Mouse (Mus musculus) left cerebral cortex, postnatal 36 days (tissue): Measurements from ENCODE around the gene Six1. TPM values are rescaled to one million over a fixed set of nuclear protein-coding genes. Genes with fewer than 3 reads are reported as not detected.
A peak's percentile ranks its signal among the peaks of the same experiment; 100 is the strongest.
"Not testable (repeated sequence)": the region's sequence is repeated elsewhere in the genome, so short reads cannot be mapped to it uniquely, and the experiment has no call there.

Source experiments
- DNase-seq, 2 experiments: peaks; one replicate each; pipeline ENCODE4 v3.0.0; 2021 to 2022; ENCODE audit warnings: low spot score in 2 of 2, mixed read lengths in 1 of 2
- intact Hi-C: fragments of 180-260 bp; cut with DNase I; formaldehyde crosslinking; loops from one replicate; pipeline ENCODE4 v1.15.1; 2025
- total RNA-seq, 2 experiments: library from RNA; stranded (reverse); gene quantifications; 2 replicates each; pipeline ENCODE4 v1.2.3; 2021

Six1 gene
- total RNA-seq, 2 experiments from 2014 or later = 0.35 to 0.86 TPM

DNA sequence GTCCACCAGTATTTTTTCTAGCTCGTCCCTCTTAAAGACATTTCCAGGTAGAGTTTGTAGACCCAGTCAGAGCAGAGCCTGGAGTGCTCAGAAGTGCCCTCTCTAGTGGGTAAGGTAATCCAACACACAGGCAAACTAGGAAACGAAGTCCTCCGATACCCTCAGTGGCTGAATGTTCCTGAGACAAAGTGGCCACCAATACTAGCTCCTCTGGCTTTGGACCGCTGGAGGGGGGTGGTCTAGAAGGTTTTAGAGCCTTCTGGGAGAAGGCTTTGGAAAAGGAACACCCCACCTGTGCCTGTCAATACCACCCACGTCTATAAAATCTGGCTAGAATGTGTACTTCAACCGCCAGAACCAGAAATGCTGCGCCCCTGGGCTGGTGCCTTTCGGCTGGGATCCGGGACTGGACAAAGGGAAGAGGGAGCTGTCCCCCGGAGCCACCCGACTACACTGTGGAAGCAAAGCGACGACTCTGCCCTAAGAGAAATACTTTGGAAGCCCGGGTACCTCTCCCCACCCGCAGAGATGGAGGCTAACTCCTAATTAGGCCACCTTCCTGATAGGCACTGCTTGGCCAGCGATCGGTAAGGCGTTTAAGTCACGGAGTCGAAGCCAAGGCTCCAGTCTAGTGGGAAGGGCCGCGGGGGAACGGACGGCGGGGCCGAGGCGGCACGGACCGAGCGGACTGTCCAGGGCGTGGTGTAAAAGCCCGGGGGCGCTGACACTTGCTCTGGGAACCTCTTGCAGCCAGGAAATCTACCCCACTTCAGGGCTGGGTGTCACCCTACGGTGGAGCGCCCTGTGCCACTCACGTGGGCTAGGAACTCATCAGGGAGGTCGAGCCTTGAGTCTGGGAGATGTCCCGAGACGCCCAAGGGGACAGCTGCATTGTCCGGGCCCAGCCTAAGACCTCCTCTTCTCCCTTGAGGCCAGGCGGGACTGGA is 14.4 kb downstream of the Six1 start:
- intact Hi-C loops = loop anchor here (5.0 kb wide), 1 partner anchor 187 kb away; no protein-coding TSS in a partner anchor
- no peak for DNase-seq

DNA sequence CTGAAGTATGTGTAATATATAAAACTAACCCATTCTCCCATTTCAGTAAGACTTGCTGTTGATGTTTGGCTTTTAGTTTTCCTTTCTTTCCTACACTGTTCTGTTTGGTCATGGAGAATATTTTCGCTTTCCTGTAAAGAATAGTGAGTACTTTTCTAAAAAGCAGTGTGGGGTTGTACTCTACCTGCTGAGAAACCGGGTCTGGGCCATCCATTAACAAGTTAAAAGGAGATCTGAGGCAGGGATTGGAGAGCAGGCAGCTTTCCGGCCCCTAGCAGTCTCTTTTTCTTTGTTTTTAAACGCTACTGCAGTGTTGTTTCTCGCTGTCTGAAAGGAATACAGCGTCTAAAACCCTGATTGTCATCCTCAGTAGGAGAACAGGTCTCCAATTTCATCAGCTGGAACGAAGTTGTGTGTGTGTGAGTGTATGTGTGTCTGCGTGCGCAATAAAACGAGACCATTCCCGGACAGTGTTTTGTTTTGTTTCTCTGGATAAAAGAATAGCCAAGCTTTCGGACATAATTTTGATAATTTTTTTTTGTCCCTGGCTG is 15.2 kb downstream of the Six1 start:
- DNase-seq = peak in 1 of 2 experiments; percentile 23
- intact Hi-C loops = loop anchor here (5.0 kb wide), 1 partner anchor 186 kb away; no protein-coding TSS in a partner anchor

DNA sequence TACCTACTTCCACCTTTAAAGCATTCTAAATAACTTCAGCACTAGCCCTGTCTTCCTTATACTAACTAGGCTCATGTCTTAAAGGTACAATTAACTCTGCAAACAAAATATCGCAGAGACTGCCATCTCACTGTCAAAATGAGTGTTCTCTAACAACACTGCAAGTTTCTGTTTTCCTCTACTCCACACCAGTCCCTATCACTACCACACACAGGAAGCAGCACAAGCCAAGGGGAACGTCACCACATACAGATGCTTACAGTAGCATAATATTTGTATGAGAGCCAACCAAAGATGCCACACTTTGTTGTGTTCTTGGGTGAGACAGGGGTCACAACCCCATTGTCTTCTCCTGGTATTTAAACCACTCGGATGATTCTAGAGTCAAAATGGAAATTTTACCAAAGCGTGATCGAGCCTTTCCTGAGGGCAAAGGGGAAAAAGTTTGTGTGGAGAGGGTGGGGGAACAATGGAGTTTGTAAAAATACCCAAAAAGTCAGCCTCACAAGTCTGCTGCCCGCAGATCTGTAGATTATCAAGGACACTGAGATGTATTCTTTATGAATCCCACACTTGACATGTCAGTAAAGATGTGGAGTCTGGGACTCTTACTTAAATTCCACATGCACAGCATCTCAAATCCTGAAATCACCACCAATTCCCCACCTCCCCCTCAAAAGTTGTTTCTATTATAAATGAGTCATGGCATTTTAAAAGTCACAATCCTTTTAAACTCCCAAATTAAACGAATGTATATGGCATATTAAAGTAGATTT is 16.1 kb downstream of the Six1 start:
- no peak for DNase-seq
- intact Hi-C loops = loop anchor here (2.0 to 5.0 kb wide), 2 partner anchors 93 to 185 kb away; no protein-coding TSS in a partner anchor

DNA sequence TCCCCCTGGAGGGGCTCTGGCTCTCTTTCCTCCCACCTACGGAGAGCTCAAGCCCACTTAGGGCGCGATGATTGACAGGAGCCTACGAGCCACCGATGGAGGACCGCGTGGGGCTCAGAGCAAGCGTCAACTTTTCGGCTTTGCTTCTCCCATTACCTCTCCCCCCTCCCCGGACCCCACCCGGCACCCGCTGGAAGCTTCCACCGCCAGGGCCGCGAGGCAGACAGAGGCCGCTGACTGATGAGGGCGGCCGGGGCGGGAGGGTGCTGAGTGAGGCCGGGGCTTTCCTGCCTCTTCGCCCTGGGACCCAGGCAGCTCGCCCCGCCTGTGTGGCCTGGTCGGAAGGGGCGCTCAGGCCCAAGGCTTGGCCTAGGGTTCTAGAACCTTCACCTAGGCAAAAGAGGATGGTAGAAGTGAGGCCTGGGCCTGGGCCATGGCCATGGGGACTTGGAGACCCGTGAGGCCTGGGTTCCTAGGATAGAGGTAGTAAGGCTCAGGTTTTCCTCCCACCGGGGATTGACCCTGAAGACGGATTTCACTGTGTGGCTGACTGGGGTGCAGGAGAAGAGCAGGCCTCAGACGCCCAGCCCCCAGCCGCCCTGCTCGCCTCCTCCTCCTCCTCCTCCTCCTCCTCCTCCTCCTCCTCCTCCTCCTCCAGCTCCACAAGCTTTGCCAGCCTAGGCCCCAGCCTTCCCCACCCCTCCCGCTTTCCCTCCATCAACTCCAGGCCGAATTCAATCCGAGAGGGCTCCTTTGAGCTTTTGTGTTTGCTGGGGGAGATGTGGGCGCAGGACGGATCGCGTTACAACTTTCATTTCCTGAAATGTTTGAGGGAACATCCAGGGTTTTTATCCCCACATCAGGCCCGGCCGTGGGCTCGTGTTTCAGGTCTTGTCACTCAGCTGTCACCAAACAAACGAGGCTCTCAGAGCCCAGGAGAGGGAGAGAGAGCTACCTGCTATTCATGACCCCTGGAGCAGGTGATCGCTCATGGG is 18.5 kb downstream of the Six1 start:
- no peak for DNase-seq
- intact Hi-C loops = loop anchor here (5.0 kb wide), 1 partner anchor 183 kb away; no protein-coding TSS in a partner anchor

DNA sequence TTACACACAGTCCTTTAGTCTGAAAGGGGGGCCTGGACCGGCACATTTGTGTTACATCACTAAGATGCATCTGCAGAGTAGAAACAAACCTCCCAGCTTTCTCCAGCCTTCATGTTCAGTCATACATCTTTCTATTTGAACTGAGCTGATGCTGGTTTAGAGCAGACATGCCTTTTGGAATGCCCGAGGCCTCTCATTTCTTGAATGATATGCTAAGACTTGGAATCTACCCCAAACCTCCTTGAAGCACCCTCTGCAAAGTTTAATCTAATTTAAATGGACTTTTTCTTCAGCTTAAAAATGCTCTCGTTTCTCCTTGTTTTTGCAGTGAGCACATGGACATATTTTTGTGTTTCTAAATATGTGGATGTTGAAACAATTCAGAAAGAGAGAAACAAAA is 21.0 kb downstream of the Six1 start:
- intact Hi-C loops = no loop called here
- DNase-seq = no peak

DNA sequence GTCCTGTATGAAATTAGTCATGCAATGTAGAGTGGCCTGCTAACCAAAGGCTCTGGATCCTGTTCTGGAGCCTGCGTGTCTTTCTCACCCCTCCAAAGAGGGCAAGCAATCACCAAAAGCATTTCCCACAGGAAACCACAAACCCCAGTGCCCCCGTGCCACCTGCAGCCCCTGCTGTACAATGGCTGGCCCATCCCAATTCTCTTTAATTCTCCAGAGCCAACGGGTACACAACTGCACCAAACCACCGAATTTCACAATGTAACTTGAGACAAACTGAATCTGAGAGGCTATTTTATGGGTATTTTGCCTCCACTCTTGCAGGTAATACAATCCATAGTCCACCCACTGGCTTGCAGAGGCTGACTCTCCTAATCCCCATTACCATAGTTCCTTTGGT is 22.4 kb downstream of the Six1 start:
- DNase-seq = no peak

DNA sequence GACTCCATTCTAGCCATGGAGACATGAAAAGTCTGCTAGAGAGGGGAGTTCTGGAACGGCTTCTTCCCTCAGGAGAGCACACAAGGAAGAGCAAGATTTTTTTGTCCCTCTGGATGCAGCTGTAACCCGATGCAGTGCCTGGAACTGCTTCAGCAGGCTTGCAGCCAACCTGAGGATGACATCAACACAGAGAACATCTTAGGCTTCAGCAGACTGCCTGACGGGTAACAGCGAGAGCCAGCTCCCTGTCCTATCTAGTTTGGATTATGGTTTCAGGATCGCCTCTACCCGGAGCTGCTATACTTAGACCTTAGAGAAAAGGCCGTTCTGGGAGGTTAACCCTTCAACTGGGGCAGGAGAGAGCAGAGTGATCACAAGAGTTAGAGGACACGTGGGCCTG is 28.2 kb downstream of the Six1 start:
- no peak for DNase-seq
- intact Hi-C loops = loop anchor here (10.0 kb wide), 2 partner anchors 299 to 529 kb away; no protein-coding TSS in a partner anchor

More for the DNA sequence above, 22.4 kb downstream of the Six1 start:
- intact Hi-C loops = no loop called here

DNA sequence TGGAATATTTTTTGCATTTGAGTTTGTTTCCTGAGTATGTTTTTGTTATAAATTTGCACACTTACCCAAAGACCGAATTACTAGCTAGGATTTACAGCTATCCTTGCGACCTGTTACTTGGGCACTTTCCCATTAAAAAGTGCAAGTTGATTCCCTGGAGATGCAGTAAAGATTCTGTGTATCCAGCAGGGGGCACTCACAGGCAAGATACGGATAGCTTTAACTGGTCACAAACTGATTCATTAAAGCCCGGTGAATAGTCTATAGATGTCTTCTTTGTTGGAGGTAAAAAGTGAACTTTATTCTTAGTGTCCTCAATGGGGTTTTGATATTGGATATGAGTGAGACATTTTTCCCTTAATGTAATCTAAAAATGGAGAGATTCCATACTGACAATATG is 32.7 kb downstream of the Six1 start:
- peak in 1 of 2 experiments; percentile 51 for DNase-seq
- intact Hi-C loops = loop anchor here (1.0 to 10.0 kb wide), 3 partner anchors 304 to 534 kb away; no protein-coding TSS in a partner anchor

DNA sequence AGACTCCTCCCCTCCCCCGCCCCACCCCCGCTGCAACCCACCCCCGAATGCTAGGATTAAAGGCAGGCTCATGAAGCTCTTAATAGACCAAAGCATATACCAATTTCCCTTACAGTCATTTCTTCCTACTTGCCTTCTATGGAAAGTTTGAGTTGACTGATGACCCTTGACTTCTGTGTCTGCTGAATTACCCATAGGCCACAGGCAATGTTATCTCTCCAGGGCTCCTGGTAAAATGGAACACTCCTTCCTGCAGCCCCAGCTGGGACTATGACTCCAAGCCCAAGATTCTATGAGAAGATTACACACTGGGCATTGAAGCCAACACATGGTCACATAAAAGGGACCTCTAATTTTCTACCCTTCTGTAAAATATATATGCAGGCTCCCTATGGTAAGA is 33.3 kb downstream of the Six1 start:
- intact Hi-C loops = loop anchor here (10.0 kb wide), 2 partner anchors 304 to 534 kb away; no protein-coding TSS in a partner anchor
- no peak for DNase-seq

DNA sequence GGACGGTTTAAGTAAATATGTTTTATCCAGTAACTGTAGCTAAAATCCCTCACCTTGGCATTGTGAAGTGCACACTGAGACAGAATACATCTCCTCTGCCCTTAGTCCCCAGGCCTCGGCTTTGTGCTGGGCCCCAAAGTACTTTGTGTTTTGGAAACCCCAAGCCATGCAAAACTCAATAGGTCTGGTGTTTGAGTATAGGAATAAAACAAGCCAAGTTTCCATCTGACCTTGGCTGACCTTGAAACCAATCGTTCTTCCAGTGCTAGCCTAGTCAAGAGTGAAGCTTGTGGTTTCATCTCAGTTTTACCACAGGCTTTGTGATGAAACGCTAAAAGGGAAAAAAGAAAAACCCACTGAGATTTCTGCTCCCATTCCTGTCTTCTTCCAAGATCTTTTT is 34.8 kb downstream of the Six1 start:
- DNase-seq = no peak
- intact Hi-C loops = no loop called here

DNA sequence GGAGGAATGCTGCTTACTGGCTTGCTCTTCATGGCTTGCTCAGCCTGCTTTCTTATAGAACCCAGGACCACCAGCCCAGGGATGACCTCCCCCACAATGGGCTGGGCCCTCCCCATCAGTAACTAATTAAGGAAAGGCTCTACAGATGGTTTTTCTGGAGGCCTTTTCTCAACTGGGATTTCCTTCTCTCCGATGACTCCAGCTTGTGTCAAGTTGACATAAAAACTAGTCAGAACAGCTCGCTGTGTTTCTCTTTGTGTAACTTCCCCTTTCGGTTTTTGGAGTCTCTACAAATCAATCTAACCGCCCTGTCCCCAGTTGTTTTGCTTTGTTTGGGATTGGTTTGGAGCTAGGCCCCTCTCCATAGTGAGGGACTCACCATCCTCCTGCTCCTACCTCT is 37.5 kb downstream of the Six1 start:
- DNase-seq = no peak
- intact Hi-C loops = no loop called here

DNA sequence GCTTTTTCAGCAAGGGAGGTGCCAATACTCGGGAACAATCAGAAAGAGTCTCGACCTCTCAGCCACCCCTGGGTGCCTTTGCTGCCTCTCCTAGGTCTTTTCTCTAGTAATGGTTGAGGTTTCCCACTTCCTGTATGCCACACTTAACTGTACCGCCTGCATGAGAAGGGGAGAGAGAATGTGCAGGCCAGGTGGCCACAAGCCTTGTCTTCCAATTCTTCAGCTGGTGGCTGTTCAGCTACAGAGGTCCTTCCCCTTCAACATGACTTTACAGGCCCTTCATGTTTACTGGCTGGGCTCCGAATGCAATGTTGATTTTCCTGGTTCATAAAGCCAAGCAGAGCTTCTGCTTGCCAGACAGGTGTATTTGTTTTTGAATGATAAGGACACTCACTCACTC is 39.4 kb downstream of the Six1 start:
- intact Hi-C loops = no loop called here
- no peak for DNase-seq

DNA sequence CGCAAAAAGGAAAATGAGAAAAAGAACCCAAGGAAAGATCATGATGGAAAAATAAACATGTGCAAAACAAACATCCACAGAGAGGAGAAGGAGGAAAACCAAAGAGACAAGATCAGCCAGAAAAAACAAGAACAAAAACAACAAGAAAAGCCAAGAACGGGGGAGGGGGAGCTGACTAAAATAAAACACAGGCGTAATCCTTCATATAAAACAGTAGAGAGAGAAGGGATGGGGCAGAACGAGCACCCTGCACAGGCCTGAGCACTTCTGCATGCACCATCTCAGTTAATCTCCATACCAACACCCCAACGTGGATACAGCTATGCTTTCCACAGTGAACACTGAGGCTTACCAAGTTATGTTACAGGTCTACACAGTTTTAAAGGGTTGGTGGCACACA is 40.9 kb downstream of the Six1 start:
- intact Hi-C loops = no loop called here
- no peak for DNase-seq

DNA sequence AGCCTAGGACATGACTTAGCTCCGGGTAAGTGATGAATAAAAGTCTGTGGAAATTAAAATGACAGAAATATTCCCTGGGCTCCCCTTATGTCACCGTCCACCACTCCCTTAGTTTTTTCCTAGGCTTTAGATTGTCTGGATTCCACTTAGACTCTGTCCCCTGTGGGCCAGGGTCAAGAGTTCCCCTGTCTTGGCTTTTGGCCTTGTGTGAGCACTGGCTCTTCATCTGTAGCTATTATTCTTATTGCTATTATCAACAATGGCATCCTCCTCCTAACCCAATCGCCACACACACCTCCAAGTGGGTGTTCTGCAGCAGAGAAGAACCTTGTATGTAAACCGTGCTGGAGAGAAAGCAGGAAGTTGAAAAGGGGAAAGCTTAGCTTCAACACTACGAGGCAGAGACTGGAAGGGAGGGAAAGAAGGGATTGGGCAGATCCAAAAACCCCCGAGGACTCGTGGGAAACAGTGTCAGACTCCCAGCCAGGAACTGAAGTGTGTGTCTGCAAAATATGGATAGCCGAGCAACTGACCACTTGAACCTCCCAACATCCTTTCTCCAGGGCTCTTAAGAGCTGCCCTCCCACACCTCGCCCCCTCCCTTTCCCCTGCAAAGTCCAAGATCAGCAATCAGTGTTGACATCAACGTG is 41.4 kb downstream of the Six1 start:
- no peak for DNase-seq
- intact Hi-C loops = no loop called here

DNA sequence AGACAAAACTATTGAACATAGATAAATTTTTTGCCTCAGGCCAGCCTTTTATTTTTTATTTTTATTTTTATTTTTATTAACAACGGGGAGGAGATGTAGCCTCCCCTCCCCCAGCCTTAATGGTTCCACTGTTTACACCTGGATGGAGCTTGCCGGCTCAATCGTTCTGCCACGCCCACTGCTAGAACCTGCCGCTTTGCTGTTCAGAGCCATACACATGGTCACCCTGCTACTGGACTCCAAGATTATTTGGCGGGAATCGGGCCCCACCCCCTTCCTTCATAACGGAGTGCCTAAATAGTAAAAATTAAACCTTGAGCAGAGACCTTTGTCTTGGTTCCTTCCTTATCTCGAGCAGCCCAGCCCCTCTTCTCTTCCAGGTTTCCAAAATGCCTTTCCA is 50.8 kb downstream of the Six1 start:
- intact Hi-C loops, DNase-seq: not testable (repeated sequence)

DNA sequence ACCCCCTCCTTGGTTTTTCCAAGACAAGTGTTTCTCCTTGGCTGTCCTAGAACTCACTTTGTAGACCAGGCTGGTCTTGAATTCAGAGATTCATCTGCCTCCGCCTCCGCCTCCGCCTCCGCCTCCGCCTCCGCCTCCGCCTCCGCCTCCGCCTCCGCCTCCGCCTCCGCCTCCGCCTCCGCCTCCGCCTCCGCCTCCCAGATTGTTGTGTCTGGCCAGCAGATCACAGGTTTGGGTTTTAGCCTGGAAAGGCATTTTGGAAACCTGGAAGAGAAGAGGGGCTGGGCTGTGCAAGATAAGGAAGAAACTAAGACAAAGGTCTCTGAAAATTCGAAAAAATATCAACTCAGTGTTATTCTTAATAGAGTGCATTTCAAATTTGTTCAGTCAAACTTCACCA is 51.4 kb downstream of the Six1 start:
- intact Hi-C loops = not testable (repeated sequence)
- peak in 1 of 2 experiments; percentile 8 for DNase-seq

DNA sequence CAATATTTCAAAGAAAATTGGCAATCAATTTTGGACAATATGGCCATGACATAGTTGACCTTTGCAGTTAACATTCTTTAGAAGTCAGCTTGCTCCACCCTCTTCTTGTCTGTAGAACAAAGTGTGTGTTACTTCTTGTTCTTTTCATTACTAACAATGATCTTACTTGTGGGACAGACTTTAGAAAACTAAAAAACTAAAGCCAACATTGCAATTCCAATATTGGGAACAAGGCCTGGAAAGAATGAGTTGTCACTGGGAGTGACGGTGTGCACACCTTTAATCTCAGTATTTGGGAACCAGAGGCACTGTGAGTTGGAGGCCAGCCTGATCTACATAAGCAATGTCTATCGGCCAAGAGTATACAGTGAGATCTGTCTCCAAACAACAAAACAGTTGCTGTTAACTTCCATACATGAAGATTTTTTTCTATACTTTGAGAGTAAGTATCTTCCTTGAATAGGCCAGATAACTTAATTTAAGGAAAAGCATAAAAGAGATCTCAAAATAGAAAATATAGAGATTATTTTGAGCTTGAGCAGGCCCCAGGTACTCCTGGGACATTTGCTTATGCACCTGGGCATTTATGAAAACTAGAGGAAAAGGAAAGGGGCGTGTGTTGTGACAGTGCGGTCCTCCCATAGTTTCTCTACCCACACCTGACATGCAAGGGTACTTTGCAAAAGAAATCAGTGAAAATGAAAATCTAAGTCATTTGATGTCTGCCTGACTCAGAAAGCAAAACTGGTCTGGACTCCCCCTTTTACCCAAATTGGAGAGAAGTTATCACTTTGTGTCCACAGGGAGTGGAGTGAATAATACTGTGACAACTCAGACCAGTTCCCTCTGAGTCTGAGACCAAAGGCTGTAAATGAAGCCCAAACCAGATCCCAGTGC is 55.3 kb downstream of the Six1 start:
- no peak for DNase-seq
- intact Hi-C loops = no loop called here
